Mouse (Mus musculus): Measurements from ENCODE around the gene Tmc5. TPM values are rescaled to one million over a fixed set of nuclear protein-coding genes. Genes with fewer than 3 reads are reported as not detected.

Tmc5 gene
- not detected in 2 replicates for polyA plus RNA-seq (2012; ENCODE audit: low replicate concordance)

GRCm38 (mm10) chr7:118597201-118597600 is at the start of gene Tmc5:
Gene Tmc5, plus strand, starts transcription at chr7:118597297.

GRCm38 (mm10) chr7:118584257-118584907 is 12.7 kb upstream of the Tmc5 start, which contains the start of gene Tmc7:
Gene Tmc7, minus strand, starts transcription at chr7:118584736.

GRCm38 (mm10) chr7:118705101-118705961 is 108.2 kb downstream of the Tmc5 start, which contains the start of gene Gde1:
Gene Gde1, minus strand, starts transcription at chr7:118705778.

GRCm38 (mm10) chr7:118712228-118713173 is 115.4 kb downstream of the Tmc5 start, which contains the start of gene Ccp110:
Gene Ccp110, plus strand, starts transcription at chr7:118712552.

Other genes with a start within 250 kb of the Tmc5 start
- gene Syt17, start 149.1 kb upstream of the Tmc5 start, polyA plus RNA-seq (2012; ENCODE audit: low replicate concordance) = not detected in 2 replicates
- gene Itpripl2, start 105.3 kb upstream of the Tmc5 start, polyA plus RNA-seq (2012; ENCODE audit: low replicate concordance) = 7.3 and 22.0 TPM in 2 replicates
- 4.9 and 8.4 TPM in 2 replicates for gene Coq7, start 63.9 kb upstream of the Tmc5 start, polyA plus RNA-seq (2012; ENCODE audit: low replicate concordance)
- 0.03 TPM in 1 of 2 replicates, not detected in the other for gene Tmc7, start 12.6 kb upstream of the Tmc5 start, polyA plus RNA-seq (2012; ENCODE audit: low replicate concordance)
- gene Gde1, start 108.5 kb downstream of the Tmc5 start, polyA plus RNA-seq (2012; ENCODE audit: low replicate concordance) = 28.0 and 36.3 TPM in 2 replicates
- gene Ccp110, start 115.3 kb downstream of the Tmc5 start, polyA plus RNA-seq (2012; ENCODE audit: low replicate concordance) = 0.33 and 0.94 TPM in 2 replicates
- 8.9 and 18.0 TPM in 2 replicates for gene Vps35l, start 142.9 kb downstream of the Tmc5 start, polyA plus RNA-seq (2012; ENCODE audit: low replicate concordance)